Mouse (Mus musculus): ENCODE data around the gene 6430628N08Rik. TPM values are rescaled to one million over a fixed set of nuclear protein-coding genes. Genes with fewer than 3 reads are reported as not detected.

6430628N08Rik gene
- polyA plus RNA-seq, 1 experiment from 2014 or later, result not detected

- Histone ChIP-seq H3K9ac (replicated peaks; ENCODE audit: low read depth, low read length) (peak overlapping the region; percentile 48), H3K9me3 (ENCODE audit: control insufficient read depth, low read length) (no peaks in the 10 kb centered on the region), H3K27me3 (ENCODE audit: control insufficient read depth, insufficient read depth, low read length) (peaks cover 54% of the 10 kb centered on the region), H3K4me1 (ENCODE audit: control insufficient read depth, insufficient read depth, low read length) (peaks cover 8% of the 10 kb centered on the region; the same call in 1 of the 2 replicates), H3K27ac (ENCODE audit: low read depth, low read length) (no peak overlapping the region), H3K4me3 (ENCODE audit: low read depth, low read length) (peak overlapping the region; percentile 32), H3K36me3 (ENCODE audit: control insufficient read depth, insufficient read depth, low read length) (no peaks in the 10 kb centered on the region), H3K4me2 (ENCODE audit: low read depth, low read length) (peak overlapping the region; percentile 70)
- under 1% methylated on average over 56 of the region's 56 CpGs for WGBS
- ATAC-seq (ENCODE audit: low read depth), result peak; percentile 53; the same call in 1 of the 2 replicates
Observed at GRCm38 (mm10) chr4:115897901-115898631, 7.6 kb downstream of the 6430628N08Rik start.

GRCm38 (mm10) chr4:115902816-115903215 is 12.4 kb downstream of the 6430628N08Rik start:
- Histone ChIP-seq H3K9ac (replicated peaks; ENCODE audit: low read depth, low read length) (no peak overlapping the region), H3K4me1 (ENCODE audit: control insufficient read depth, insufficient read depth, low read length) (peaks cover 20% of the 10 kb centered on the region; the same call in 1 of the 2 replicates), H3K27me3 (ENCODE audit: control insufficient read depth, insufficient read depth, low read length) (peaks cover 58% of the 10 kb centered on the region), H3K4me3 (ENCODE audit: low read depth, low read length) (no peak overlapping the region), H3K36me3 (ENCODE audit: control insufficient read depth, insufficient read depth, low read length) (no peaks in the 10 kb centered on the region), H3K9me3 (ENCODE audit: control insufficient read depth, low read length) (no peaks in the 10 kb centered on the region), H3K27ac (ENCODE audit: low read depth, low read length) (no peak overlapping the region), H3K4me2 (ENCODE audit: low read depth, low read length) (no peak overlapping the region)
- 22% methylated on average over 5 of the region's 5 CpGs for WGBS
- no peak for ATAC-seq (ENCODE audit: low read depth)

- peak; percentile 83; the same call in 1 of the 2 replicates for ATAC-seq (ENCODE audit: low read depth)
- 2% methylated on average over 12 of the region's 12 CpGs for WGBS
Observed at GRCm38 (mm10) chr4:115904375-115904774, 13.9 kb downstream of the 6430628N08Rik start.

DNA sequence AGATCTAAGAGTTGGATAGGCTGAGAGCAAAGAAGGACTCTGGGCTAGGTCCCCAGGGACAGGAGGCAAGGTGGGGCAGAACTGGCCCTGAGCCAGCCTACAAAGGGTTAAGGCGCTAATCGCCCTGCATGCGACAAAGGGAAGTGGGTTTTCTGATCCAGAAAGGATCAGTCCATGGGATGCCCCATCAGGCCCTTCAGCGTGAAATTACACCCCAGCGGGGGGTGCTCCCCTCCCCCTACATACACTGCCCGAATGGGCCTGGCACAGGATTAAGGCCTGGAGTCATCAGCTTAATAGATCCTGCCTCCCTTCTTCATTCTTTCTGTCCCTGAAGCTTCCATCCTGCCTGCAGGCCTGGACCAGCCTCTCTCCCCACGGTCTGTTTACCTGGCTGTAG is 15.2 kb downstream of the 6430628N08Rik start:
- no peak overlapping the region for H3K9ac ChIP-seq (replicated peaks; ENCODE audit: low read depth, low read length)
- no peaks in the 10 kb centered on the region for H3K9me3 ChIP-seq (ENCODE audit: control insufficient read depth, low read length)
- no peaks in the 10 kb centered on the region for H3K36me3 ChIP-seq (ENCODE audit: control insufficient read depth, insufficient read depth, low read length)
- peak; percentile 18; the same call in 1 of the 2 replicates for ATAC-seq (ENCODE audit: low read depth)
- H3K27me3 ChIP-seq (ENCODE audit: control insufficient read depth, insufficient read depth, low read length), result peaks cover 43% of the 10 kb centered on the region
- no peak overlapping the region for H3K27ac ChIP-seq (ENCODE audit: low read depth, low read length)
- H3K4me1 ChIP-seq (ENCODE audit: control insufficient read depth, insufficient read depth, low read length), result peaks cover 14% of the 10 kb centered on the region; the same call in 1 of the 2 replicates
- no peak overlapping the region for H3K4me2 ChIP-seq (ENCODE audit: low read depth, low read length)
- WGBS, result 5% methylated on average over 7 of the region's 7 CpGs
- H3K4me3 ChIP-seq (ENCODE audit: low read depth, low read length), result no peak overlapping the region

More at GRCm38 (mm10) chr4:115904375-115904774, 13.9 kb downstream of the 6430628N08Rik start:
- Histone ChIP-seq H3K9ac (replicated peaks; ENCODE audit: low read depth, low read length) (no peak overlapping the region), H3K36me3 (ENCODE audit: control insufficient read depth, insufficient read depth, low read length) (no peaks in the 10 kb centered on the region), H3K27me3 (ENCODE audit: control insufficient read depth, insufficient read depth, low read length) (peaks cover 52% of the 10 kb centered on the region), H3K4me2 (ENCODE audit: low read depth, low read length) (no peak overlapping the region), H3K27ac (ENCODE audit: low read depth, low read length) (no peak overlapping the region), H3K4me1 (ENCODE audit: control insufficient read depth, insufficient read depth, low read length) (peaks cover 14% of the 10 kb centered on the region; the same call in 1 of the 2 replicates), H3K9me3 (ENCODE audit: control insufficient read depth, low read length) (no peaks in the 10 kb centered on the region), H3K4me3 (ENCODE audit: low read depth, low read length) (no peak overlapping the region)

- Histone ChIP-seq H3K9me3 (ENCODE audit: control insufficient read depth, low read length) (no peaks in the 10 kb centered on the region), H3K4me2 (ENCODE audit: low read depth, low read length) (no peak overlapping the region), H3K36me3 (ENCODE audit: control insufficient read depth, insufficient read depth, low read length) (no peaks in the 10 kb centered on the region), H3K9ac (replicated peaks; ENCODE audit: low read depth, low read length) (no peak overlapping the region), H3K4me1 (ENCODE audit: control insufficient read depth, insufficient read depth, low read length) (peaks cover 14% of the 10 kb centered on the region; the same call in 1 of the 2 replicates), H3K4me3 (ENCODE audit: low read depth, low read length) (no peak overlapping the region), H3K27ac (ENCODE audit: low read depth, low read length) (no peak overlapping the region), H3K27me3 (ENCODE audit: control insufficient read depth, insufficient read depth, low read length) (peaks cover 43% of the 10 kb centered on the region)
- ATAC-seq (ENCODE audit: low read depth), result no peak
- WGBS, result 85% methylated on average over 3 of the region's 3 CpGs
Observed at GRCm38 (mm10) chr4:115906791-115907190, 16.3 kb downstream of the 6430628N08Rik start.

- Histone ChIP-seq H3K36me3 (ENCODE audit: control insufficient read depth, insufficient read depth, low read length) (no peaks in the 10 kb centered on the region), H3K9ac (replicated peaks; ENCODE audit: low read depth, low read length) (no peak overlapping the region), H3K4me2 (ENCODE audit: low read depth, low read length) (no peak overlapping the region), H3K4me1 (ENCODE audit: control insufficient read depth, insufficient read depth, low read length) (peaks cover 14% of the 10 kb centered on the region; the same call in 1 of the 2 replicates), H3K9me3 (ENCODE audit: control insufficient read depth, low read length) (no peaks in the 10 kb centered on the region), H3K27me3 (ENCODE audit: control insufficient read depth, insufficient read depth, low read length) (peaks cover 38% of the 10 kb centered on the region), H3K4me3 (ENCODE audit: low read depth, low read length) (no peak overlapping the region), H3K27ac (ENCODE audit: low read depth, low read length) (no peak overlapping the region)
- 85% methylated on average over 1 of the region's 1 CpGs for WGBS
- no peak for ATAC-seq (ENCODE audit: low read depth)
Observed at GRCm38 (mm10) chr4:115907994-115908393, 17.5 kb downstream of the 6430628N08Rik start.

DNA sequence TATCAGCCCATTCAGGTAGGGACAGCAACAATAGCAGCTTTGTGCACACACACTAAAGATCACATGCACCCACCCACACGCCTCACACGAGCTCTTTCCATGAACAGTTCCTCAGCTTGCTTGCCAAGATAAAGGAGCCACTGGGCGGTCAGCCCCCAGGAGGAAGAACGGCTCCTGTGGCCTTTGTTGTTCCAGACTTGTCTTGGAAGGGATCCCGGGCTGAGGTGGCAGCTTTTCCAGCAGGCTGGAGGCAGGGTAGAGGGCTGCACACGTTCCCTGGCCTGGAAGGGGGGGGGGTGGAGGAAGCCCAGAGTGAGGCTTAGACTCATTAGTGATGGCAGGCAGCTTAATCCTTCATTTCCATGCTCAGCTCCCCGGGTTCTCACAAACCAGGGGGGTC is 18.2 kb downstream of the 6430628N08Rik start:
- peaks cover 14% of the 10 kb centered on the region; the same call in 1 of the 2 replicates for H3K4me1 ChIP-seq (ENCODE audit: control insufficient read depth, insufficient read depth, low read length)
- no peak for ATAC-seq (ENCODE audit: low read depth)
- no peak overlapping the region for H3K4me2 ChIP-seq (ENCODE audit: low read depth, low read length)
- no peaks in the 10 kb centered on the region for H3K9me3 ChIP-seq (ENCODE audit: control insufficient read depth, low read length)
- H3K4me3 ChIP-seq (ENCODE audit: low read depth, low read length), result no peak overlapping the region
- no peaks in the 10 kb centered on the region for H3K36me3 ChIP-seq (ENCODE audit: control insufficient read depth, insufficient read depth, low read length)
- no peak overlapping the region for H3K27ac ChIP-seq (ENCODE audit: low read depth, low read length)
- peaks cover 37% of the 10 kb centered on the region for H3K27me3 ChIP-seq (ENCODE audit: control insufficient read depth, insufficient read depth, low read length)
- H3K9ac ChIP-seq (replicated peaks; ENCODE audit: low read depth, low read length), result no peak overlapping the region
- 19% methylated on average over 7 of the region's 7 CpGs for WGBS

DNA sequence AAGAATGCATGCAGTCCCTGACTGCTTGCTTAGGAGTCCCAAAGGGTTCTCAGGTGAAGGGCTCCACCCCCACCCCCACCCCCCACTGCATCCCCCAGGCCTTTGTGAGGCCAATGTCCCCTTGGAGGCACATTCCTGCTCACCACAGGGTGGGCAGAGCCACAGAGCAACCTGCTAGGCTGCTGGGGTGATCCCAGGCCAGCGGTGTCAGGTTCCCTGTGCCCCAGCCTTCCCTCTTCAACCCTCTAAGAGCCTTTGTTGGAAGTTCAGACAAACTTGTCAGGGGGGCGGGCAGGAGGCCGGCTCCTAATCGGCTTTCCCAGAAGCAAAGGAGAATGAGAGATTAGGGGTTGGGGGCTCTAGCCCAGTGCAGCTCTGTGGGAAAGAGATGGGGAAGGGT is 21.1 kb downstream of the 6430628N08Rik start:
- no peak overlapping the region for H3K27ac ChIP-seq (ENCODE audit: low read depth, low read length)
- no peaks in the 10 kb centered on the region for H3K9me3 ChIP-seq (ENCODE audit: control insufficient read depth, low read length)
- no peak overlapping the region for H3K4me3 ChIP-seq (ENCODE audit: low read depth, low read length)
- no peak overlapping the region for H3K9ac ChIP-seq (replicated peaks; ENCODE audit: low read depth, low read length)
- H3K36me3 ChIP-seq (ENCODE audit: control insufficient read depth, insufficient read depth, low read length), result no peaks in the 10 kb centered on the region
- peaks cover 22% of the 10 kb centered on the region for H3K27me3 ChIP-seq (ENCODE audit: control insufficient read depth, insufficient read depth, low read length)
- WGBS, result 6% methylated on average over 4 of the region's 4 CpGs
- ATAC-seq (ENCODE audit: low read depth), result no peak
- no peak overlapping the region for H3K4me2 ChIP-seq (ENCODE audit: low read depth, low read length)
- H3K4me1 ChIP-seq (ENCODE audit: control insufficient read depth, insufficient read depth, low read length), result no peaks in the 10 kb centered on the region

GRCm38 (mm10) chr4:115919911-115920310 is 29.4 kb downstream of the 6430628N08Rik start:
- Histone ChIP-seq H3K9me3 (ENCODE audit: control insufficient read depth, low read length) (no peaks in the 10 kb centered on the region), H3K4me1 (ENCODE audit: control insufficient read depth, insufficient read depth, low read length) (0 out of 2 replicates have a peak, but pooled peaks cover 5% of the 10 kb centered on the region), H3K4me3 (ENCODE audit: low read depth, low read length) (no peak overlapping the region), H3K4me2 (ENCODE audit: low read depth, low read length) (no peak overlapping the region), H3K9ac (replicated peaks; ENCODE audit: low read depth, low read length) (no peak overlapping the region), H3K36me3 (ENCODE audit: control insufficient read depth, insufficient read depth, low read length) (no peaks in the 10 kb centered on the region), H3K27me3 (ENCODE audit: control insufficient read depth, insufficient read depth, low read length) (peaks cover 15% of the 10 kb centered on the region), H3K27ac (ENCODE audit: low read depth, low read length) (no peak overlapping the region)
- WGBS, result 84% methylated on average over 16 of the region's 16 CpGs
- no peak for ATAC-seq (ENCODE audit: low read depth)

All from neural tube, embryonic 14.5 days (tissue).